Mouse (Mus musculus) kidney, adult 2 months (tissue): Measurements from ENCODE around the gene Gdf11.

ENCODE experiments used
- CTCF ChIP-seq: fragments of 200-500 bp; conservative IDR thresholded peaks from 2 replicates; pipeline ENCODE4 v1.5.1; 2011; ENCODE audit warnings: low read depth, mild to moderate bottlenecking, control low read depth, low read length, moderate library complexity, mixed read lengths; ENCODE audit not compliant: insufficient read depth, insufficient read length
- POLR2A ChIP-seq: fragments of 200-500 bp; IDR thresholded peaks from one replicate; pipeline ENCODE4 v1.6.1; 2011; ENCODE audit warnings: low read depth, low read length, control low read depth

GRCm38 (mm10) chr10:128888941-128889827, 2.3 kb downstream of the Gdf11 start:
- TF ChIP-seq POLR2A (no peak), CTCF (no peak)
